Mouse (Mus musculus): Measurements from ENCODE around the gene Dapk1.
"Not testable (repeated sequence)": the region's sequence is repeated elsewhere in the genome, so short reads cannot be mapped to it uniquely, and the experiment has no call there.

The Dapk1 gene

DNA sequence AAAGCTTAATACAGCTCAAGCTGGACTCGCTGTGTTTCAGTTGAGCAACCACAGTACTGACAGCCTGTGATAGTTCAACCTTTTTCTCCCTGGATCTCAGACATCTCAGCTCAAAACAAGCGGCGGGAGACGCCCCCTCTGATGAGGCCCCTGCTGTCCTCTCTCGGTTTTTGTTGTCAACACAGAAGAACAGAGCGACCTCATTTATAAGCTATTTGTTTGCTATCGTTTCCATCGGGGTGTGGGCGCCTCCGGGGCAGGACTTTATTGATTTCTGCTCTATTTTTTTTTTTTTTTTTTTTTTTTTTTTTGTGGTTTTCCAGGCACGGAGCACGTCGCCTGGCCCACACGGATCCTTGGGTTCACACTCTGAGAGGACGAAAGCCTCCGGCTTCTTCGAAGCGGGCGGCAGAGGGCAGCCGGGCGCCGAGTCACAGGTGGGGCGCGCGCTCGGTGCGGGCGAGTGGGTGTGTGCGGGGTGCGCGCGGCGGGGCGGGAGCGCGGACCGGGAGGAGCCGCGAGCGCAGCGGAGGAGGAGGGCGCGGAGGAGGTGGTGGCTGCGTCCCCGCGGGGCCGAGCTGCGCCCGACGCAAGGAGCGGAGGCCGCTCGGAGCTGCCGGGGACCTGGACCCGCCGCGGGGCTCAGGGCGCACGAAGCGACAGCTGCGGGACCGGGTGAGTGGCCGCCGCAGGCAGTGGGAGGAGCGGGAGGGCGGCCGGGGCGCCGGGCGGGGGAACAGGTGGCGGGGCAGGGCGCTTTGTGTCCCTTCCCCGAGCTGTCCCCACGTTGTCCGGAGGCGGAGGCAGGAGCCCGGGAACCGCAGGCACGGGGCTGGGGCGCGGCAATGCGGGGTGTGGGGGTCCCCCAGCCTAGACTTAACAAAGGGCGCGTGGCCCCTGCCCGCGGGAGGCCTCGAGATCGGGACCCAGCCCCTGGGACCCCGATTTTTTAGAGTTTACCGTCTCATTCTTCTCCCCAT, at the start of gene Dapk1:
TSS of gene Dapk1 (plus strand) at position 512 of the 980 bp plus-strand sequence.
- DNase-seq (ENCODE audit: low read depth, low spot score): no peak

DNA sequence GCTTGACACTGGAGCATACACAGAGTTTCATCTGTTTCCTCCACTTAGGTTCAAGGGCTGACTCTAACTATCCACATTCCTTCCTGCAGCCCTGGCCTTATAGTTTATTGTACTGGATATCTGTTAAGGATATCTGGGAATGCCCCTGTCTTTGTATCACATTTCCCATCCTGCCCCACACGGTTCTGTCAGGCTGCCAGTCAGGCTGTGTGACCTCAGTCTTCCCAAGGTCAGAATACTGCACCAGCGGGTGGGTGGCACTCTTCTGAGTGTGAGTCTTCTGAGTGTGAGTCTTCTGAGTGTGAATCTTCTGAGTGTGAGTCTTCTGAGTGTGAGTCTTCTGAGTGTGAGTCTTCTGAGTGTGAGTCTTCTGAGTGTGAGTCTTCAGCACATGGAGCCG, 48.4 kb upstream of the Dapk1 start:
- no peak for DNase-seq (ENCODE audit: low read depth, low spot score)

DNA sequence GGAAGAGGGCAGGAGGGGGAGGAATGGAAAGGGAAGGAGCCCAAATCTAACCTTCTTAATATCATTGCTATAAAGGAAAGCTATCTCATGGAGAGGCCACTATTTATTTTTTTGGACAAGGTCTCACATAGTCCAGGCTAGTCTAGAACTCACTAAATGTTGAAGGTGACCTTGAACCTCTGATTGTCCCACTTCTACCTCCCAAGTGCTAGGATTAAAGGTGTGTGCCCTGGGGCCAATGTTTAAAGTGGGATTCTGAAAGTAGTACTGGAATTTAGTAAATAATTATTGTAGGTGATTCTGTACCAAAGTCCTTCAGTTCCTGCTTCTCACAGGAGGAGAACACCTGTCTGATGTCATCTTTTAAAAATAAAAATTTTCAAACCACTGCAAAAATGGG, 45.3 kb upstream of the Dapk1 start:
- DNase-seq (ENCODE audit: low read depth, low spot score): no peak

DNA sequence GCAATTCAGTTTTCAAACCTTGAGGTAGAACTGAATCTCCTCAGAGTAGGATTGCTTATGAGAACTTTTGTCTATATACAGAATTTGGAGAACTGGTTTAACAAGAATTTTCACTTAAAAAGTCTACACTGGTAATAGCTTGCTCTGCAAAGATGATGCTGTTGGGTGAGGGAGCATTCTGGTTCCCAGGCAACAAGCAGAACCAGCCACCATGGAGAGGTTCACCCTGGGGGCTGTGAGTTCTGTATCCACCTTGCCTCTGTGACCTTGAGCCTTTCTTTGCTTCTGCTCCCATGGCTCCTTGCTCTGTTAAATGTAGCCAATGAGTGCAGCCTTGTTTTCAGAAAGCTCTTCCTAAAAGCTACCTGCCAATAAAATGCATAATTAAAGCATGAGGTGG, 44.8 kb upstream of the Dapk1 start:
- no peak for DNase-seq (ENCODE audit: low read depth, low spot score)

DNA sequence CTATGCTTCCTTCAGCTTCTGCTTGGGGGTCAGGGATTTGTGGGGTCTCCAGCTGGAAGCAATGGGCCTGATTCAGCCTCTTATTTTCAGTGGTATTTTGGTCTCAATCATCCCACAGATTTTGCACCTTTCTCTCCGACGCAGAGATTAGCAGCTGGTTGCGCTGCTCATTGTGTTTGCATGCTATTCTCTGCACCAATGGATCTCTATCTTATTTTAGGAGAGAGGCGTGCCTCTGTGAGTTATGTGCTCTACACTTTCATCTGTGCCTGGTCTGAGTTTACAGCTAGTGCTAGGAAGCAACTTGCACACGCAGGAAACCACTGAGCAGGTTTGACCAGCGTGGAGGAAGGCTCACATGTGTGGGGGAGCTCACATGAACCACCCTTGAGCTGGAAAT, 37.4 kb upstream of the Dapk1 start:
- no peak for DNase-seq (ENCODE audit: low read depth, low spot score)

DNA sequence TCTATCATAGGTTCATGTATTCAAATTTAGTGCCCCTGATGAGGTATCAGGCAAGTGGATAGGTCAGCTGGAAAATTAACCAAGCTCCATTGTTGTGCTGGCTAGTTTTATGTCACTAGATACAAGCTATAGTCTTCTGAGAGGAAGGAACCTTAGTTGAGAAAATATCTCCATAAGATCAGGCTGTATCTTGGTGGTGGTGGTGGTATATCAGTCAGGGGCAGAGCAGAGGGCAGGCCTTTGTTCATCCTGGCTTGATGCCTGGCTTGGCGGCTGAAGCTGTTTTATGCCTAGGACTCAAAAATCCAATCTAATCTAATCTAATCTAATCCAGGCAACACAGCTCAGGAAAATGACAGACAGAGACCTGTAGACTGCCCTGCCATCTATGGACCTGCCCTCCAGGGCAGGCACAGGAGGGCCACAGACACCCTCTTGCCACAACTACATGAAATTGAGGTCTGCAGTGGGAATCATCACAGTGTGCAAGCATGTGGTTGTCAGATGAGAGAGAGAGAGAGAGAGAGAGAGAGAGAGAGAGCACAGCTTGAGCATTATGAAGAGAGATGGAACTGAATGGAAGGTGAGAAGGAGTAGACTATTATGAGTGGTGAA, 32.7 kb upstream of the Dapk1 start:
- DNase-seq (ENCODE audit: low read depth, low spot score): no peak

DNA sequence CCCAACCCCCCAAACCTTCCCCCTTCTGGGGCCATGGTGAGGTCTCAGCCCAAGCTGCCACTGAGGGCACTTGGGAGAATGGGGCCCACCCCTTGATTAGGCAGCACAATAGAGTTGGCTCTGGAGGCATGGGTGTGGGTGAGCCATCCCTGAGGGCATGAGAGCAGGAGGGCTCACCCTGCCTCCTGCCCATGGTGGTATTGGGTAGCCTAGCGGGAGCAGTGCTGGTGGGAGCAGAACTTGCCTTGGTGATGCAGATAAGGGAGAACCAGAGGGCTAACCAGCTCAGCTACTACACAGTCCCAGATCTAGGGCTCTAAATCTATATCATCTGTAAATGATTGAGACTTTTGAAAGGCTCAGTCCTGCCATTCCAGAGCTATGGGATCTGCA, 32.2 kb upstream of the Dapk1 start:
- DNase-seq (ENCODE audit: low read depth, low spot score): no peak

DNA sequence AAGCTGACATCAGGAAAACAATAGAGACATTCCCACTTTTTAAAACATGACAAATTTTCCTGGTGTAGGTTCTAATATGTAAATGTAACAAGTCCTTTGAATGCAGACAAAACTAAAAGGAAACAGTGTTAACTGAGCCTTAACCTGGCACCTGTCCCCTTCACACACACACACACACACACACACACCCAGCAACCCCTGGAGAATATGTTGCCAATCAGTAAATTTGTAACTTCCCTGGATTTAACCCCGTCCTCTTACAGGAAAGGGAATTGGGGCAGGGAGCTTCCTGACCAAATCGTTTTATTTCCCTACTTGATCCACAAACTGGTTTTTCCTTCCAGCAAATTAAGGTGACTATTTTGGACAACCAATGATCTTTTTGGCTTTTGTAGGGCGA, 28.2 kb upstream of the Dapk1 start:
- no peak for DNase-seq (ENCODE audit: low read depth, low spot score)

DNA sequence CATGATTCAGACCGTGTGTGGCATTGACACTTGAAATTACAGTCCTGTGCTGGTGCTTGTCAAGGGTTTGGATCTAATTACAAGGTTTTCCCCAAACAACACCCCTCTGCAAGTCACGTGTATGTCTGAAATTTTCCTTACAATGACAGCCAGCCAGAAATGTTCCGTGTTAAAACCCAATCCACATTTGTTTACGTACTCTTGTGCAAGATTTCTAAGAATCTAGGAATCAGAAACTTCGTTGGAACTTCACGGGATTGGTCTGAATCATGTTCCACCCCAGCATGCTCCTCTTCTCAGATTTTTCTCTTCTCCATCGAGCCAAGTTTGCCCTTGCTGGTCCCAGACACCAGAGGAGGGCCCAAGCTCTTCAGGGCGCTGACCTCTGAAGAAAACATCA, 27.8 kb upstream of the Dapk1 start:
- no peak for DNase-seq (ENCODE audit: low read depth, low spot score)

DNA sequence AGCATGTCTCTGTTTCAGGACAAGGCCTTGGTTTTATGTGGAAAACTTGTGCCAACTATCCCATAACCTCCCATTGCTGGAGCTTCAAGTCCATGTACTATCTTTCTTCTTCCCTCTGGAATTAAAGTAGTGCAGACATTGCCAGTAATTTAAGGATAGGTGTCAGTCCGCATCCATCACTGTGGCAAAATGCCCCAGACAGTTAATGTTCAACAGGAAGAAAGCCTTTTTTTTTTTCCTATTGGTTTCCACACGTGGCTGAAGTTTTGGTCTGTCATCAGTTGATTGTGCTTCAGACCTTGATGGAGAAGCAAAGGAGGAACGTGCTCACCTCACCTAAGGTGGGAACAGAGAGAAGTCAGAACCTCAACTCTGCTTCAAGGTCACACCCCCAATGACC, 23.2 kb upstream of the Dapk1 start:
- no peak for DNase-seq (ENCODE audit: low read depth, low spot score)

DNA sequence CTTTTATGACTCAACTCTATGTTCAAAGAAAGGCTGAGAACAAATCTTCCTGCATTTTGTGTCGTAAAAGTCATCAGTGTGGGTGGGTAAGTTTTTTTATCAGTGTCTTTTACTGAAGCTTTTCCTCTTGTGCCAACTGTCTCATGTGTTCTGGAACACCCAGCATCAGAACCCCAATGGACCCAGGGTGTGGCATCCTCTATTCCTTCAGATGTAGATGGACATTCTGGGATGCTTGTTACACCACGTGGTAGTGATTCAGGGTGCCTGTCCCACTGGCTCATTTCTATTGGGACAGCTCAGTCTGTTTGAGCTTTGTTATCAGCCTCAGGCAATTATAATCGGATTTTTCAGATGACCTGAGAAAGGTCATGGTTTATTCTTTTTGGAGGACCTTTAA, 6.9 kb upstream of the Dapk1 start:
- DNase-seq (ENCODE audit: low read depth, low spot score): no peak

DNA sequence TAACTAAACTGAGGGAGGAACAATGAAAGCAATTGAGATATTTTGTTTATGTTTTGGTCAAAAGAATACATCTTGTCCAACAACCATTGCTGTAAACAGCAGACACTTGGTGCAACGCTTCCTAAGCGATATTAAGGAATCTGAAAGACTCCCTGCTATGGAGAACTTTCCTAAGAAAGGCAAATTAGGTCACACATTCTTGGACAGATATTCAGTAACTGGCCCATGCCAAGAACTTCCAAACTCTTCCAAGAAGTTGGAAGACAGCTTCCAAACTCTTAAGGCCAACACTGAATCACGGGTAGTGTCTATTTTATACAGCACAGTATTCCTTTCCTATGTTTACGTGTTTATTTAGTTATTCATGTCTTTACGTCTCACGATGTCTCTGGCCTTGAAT, 6.2 kb upstream of the Dapk1 start:
- DNase-seq (ENCODE audit: low read depth, low spot score): no peak

DNA sequence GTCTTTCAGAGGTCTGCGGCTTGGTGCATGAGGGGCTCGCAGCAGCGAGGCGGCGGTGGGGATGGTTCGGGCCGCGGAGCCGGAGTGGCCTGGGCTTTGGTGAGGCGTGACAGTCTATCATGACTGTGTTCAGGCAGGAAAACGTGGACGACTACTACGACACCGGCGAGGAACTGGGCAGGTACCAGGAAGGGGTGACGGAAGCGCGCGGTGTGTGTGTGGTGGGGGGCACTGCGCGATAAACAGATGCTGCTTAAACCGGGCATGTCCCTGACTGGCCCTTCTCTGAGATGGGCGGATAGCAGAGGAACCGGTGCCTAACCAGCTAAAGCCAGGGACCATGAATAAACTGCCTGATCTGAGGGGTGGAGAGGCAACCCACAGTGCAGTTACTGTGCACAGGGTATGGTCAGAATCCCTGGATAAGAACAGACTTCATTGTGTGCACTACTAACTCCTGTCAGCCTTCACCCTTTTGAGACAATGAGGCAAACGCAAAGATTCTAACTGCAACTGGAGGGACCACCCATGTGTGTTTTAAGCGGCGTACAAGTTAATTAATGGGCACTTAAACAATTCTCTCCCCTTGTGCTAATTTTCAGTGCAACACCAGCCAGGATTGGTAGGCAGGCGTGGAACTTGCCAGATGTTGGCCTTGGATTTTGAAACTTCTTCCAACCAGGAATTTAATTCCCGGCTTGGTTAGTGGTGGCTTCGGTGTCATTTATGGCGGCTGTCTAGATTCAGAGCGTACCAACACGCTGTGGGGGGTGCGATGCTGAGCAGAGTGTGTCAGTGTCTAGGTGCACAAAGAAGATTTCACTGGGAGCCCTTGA, 887 bp downstream of the Dapk1 start:
- DNase-seq (ENCODE audit: low read depth, low spot score): no peak

DNA sequence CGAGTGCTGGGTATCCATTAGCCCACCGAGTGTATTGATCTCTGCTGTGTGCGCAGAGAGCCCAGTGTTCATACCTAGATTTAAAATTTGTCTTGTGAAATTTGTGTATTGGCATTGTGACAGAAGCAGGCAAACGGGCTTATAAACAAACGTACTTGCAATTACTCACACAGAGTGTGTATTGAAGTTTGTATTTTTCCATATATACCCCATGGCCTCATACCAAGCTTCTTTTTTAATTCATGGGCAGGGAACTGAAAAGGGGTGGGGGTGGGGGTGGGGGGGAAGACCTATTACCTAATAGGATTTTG, 1.5 kb downstream of the Dapk1 start:
- no peak for DNase-seq (ENCODE audit: low read depth, low spot score)

DNA sequence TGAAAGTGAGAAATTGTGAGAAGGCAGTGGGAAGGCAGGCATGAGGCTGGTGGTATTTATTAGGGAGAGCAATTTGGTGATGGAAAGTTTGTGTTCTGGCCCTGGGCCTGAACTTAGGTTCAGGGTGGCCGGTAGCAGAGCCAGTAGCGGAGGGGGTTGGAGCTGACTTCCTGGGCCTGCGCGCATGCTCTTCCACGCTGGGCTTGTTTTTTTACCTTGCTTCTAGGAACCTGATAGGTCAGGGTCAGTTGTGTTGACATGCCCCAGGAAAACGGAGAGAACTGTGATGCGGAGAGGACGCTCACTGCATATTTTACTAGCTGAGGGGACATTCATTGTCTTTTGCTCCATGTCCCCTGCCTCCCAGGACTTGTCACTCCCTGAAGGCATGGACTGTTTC, 5.7 kb downstream of the Dapk1 start:
- no peak for DNase-seq (ENCODE audit: low read depth, low spot score)

DNA sequence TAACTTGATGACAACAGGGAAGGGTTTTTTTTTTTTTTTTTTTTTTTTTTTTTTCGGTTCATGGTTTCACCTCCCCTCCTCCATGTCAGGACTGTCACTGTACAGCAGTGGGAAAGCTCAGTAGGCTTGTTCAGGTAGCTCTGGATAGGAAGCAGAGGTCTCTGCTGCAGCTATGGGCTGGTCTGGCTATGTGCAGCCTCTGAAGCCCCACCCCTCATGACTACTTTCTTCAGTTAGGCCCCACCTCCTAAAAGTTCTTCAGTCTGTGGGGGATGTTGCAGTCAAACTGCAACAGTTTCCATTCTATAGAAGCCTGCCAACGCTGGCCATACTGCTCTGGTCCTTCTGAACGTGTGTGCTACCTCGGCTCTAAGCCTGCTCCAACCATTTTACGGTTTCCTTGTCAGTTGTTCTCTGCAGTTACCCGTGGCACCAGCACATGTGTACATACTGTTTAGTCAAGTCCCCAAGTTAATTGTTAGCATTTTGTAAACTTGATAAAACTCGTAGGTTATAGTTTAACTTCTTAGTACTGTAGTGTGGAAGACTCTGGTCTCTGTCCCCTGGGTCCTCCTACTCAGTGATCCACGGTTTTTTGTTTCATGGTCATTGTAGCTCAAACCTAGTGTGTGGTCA, 6.8 kb downstream of the Dapk1 start:
- DNase-seq (ENCODE audit: low read depth, low spot score): no peak

DNA sequence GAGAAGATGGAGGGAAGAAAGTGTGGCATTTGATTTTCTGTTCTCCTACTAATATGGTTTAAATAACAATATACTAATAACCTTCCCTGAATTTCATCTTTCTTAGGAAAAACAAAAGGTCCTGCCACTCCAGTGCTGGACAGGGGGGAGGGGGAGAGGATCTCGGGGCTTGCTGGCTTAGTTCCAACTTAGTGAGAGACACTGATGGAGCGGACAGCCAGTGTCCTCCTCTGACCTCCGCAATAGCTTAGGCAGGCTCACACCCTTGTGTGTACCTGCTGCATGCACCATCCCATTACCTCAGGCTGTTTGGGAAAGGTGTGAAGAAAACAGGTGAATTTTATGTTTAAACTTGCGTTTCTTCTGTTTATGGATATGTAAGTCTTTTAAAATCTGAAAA, 7.5 kb downstream of the Dapk1 start:
- DNase-seq (ENCODE audit: low read depth, low spot score): no peak

DNA sequence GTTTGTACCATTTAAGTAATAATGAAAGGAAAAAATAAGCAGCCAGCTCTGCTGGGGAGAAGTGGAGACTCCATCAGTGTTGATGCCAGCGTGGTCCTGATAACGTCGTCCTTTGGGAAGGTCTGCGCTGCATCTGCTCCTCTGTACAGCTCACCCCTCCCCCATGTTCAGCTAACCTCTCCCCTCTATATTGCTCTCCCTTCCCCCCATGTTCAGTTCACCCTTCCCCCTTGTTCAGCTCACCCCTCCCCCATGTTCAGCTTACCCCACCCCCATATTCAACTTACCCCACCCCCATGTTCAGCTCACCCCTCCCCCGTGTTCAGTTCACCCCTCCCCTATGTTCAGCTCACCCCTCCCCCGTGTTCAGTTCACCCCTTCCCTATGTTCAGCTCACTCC, 8.8 kb downstream of the Dapk1 start:
- DNase-seq (ENCODE audit: low read depth, low spot score): no peak

DNA sequence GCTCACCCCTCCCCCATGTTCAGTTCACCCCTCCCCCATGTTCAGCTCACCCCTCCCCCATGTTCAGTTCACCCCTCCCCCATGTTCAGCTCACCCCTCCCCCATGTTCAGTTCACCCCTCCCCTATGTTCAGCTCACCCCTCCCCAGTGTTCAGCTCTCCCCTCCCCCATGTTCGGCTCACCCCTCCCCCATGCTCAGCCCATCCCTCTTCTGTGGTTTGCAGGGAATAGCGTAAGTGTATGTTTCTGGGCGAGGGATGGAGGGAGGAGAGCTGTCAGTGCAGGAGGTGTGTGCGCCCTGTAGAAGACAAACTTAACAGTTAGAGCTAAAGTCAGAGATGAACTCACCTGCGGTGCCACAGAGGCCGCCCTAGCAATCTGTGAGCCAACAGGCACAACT, 9.2 kb downstream of the Dapk1 start:
- DNase-seq (ENCODE audit: low read depth, low spot score): not testable (repeated sequence)

DNA sequence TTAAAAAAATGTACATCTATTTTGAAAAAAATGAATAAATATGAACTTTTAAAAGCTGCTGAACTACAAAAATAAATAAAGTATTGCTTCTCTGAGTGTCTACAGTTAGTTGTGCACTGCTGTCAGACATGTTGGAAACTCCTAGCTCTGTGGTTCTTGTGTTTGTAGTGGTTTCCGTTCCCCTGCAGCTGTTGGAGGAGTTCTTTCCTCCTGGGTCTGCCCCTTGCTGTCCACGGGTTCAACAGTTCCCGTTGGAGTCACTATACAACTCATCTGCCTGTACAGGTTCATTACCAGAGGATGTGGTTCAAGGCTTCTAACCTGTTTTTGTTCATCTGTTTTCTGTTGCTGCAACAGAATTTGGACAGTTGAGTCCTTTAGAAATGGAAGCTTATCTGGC, 10.4 kb downstream of the Dapk1 start:
- DNase-seq (ENCODE audit: low read depth, low spot score): no peak

DNA sequence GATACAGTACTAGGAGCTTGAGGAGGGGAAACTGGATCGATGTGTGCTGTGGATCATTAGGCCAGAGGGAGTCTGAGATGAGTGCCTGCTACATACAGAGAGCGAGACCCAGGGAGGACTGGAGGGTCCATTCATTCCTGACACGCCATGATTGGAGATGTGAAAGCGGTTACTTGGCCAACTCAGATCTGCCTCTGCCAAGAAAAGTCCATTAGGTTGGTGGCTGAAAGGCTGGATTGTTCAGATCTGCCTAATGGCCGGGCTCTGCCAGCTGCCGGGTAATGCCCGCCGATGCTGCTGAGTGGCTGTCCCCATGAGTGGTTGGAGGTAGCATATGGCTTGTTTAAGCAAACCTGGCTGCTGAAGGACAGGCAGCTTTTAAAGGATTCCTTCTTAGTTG, 12.4 kb downstream of the Dapk1 start:
- DNase-seq (ENCODE audit: low read depth, low spot score): no peak

DNA sequence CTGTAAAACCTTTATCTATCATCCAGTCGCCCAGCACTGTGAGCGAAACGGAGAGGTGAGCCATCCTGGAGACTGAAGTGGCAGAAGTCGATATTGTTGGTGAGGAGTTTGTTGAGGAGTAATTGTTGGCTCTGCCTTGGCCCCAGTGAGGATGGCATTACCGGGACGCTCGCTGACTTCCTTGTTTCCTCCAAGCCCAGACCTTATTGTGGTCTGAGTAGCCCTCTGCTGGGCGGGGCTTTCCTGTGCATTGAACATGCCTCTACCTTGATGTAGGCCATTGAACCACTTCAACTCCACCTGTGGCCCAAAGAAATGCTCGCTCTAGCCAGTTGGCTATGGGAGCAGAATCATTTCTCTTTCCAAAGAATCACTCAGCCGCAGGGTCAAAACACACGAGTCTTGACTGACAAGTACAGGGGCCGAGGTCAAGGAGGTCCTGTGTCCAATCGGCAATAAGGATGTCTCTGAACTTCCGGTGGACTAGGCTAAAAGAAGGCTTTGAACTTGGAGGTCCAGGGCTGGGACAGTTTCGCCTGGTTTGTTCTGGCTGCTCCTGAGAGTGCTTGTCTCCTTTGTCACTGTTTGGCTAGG, 13.4 kb downstream of the Dapk1 start:
- DNase-seq (ENCODE audit: low read depth, low spot score): no peak
